Mouse (Mus musculus): ENCODE data around the gene Kcnma1. TPM values are rescaled to one million over a fixed set of nuclear protein-coding genes. Genes with fewer than 3 reads are reported as not detected.

Kcnma1 gene
- polyA plus RNA-seq, 1 experiment from 2014 or later = 0.16 TPM

GRCm38 (mm10) chr14:23592826-23593447 is 421.4 kb downstream of the Kcnma1 start:
- no peak for DNase-seq (ENCODE audit: low spot score)
- H3K4me1 ChIP-seq = peaks cover 4% of the 10 kb centered on the region; the same call in 1 of the 2 replicates
- H3K27me3 ChIP-seq (ENCODE audit: insufficient read depth, poor library complexity, severe bottlenecking) = no peaks in the 10 kb centered on the region
- no peaks in the 10 kb centered on the region for H3K36me3 ChIP-seq
- no peak overlapping the region for H3K27ac ChIP-seq
- WGBS = 46% methylated on average over 6 of the region's 6 CpGs
- H3K9me3 ChIP-seq = no peaks in the 10 kb centered on the region
- no peak overlapping the region for H3K4me3 ChIP-seq

DNA sequence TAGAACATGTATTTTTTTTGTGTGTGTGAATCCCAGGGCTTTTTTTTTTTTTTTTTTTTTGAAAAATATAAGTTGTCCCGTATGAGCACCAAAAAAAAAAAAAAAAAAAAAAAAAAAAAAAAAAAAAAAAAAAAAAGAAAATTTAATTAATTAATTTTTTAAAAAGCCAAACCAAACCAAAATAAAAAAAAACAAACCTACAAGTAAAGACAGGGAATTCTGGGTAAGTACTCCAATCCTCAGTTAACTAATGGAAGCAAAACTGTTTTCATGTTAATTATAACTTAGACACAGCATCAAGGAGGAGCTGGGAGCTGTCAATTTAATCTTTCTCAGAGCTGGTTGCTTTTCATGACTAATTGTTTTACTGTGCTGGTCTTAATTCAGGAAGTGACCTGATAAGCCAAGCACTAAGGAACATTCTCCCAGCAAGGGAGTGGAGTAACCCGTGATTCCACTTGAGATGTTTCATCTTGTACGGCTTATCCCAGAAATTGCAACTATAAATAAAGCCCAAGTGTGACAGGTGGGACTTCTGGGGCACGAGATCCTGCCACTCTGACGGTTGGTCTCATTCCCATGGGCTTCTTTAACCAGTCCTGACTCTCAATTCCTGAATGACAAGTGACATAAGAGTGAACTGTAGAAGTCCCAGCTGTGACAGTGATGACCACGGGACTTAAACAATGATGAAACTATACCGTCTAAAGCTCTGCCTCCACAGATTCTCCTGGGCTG is 424.4 kb downstream of the Kcnma1 start:
- WGBS = 39% methylated on average over 7 of the region's 7 CpGs
- Histone ChIP-seq H3K4me1 (peaks cover 4% of the 10 kb centered on the region; the same call in 1 of the 2 replicates), H3K36me3 (no peaks in the 10 kb centered on the region), H3K4me3 (no peak overlapping the region), H3K27ac (no peak overlapping the region), H3K27me3 (ENCODE audit: insufficient read depth, poor library complexity, severe bottlenecking) (peaks cover 13% of the 10 kb centered on the region; the same call in 1 of the 2 replicates), H3K9me3 (no peaks in the 10 kb centered on the region)
- no peak for DNase-seq (ENCODE audit: low spot score)

- Histone ChIP-seq H3K4me3 (no peak overlapping the region), H3K9me3 (no peaks in the 10 kb centered on the region), H3K4me1 (peaks cover 4% of the 10 kb centered on the region; the same call in 1 of the 2 replicates), H3K27me3 (ENCODE audit: insufficient read depth, poor library complexity, severe bottlenecking) (peaks cover 19% of the 10 kb centered on the region; the same call in 1 of the 2 replicates), H3K27ac (no peak overlapping the region), H3K36me3 (no peaks in the 10 kb centered on the region)
- no peak for DNase-seq (ENCODE audit: low spot score)
- 76% methylated on average over 9 of the region's 9 CpGs for WGBS
Measured at GRCm38 (mm10) chr14:23587451-23587850, 426.8 kb downstream of the Kcnma1 start.

DNA sequence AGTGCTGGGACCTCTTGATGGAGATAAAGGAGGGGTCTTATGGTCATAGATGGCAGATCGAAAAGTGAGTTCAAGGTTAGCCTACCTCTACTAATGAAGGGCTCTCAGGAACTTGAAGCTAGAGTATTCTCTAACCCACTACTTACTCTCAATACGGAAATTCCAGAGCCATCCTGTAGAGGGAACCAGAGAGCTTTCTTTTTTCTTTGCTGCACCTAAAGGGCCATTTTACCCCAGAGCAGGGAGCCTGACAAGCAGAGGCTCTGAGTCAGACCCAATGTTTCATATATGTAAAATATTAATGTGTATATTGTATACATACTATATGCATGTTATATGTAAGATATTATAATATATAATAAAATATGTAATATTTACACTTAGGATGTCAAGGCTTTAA is 431.1 kb downstream of the Kcnma1 start:
- 17% methylated on average over 2 of the region's 2 CpGs for WGBS
- H3K36me3 ChIP-seq = no peaks in the 10 kb centered on the region
- H3K27ac ChIP-seq = no peak overlapping the region
- DNase-seq (ENCODE audit: low spot score) = no peak
- no peak overlapping the region for H3K4me3 ChIP-seq
- no peaks in the 10 kb centered on the region for H3K9me3 ChIP-seq
- H3K27me3 ChIP-seq (ENCODE audit: insufficient read depth, poor library complexity, severe bottlenecking) = peaks cover 41% of the 10 kb centered on the region; the same call in 1 of the 2 replicates
- H3K4me1 ChIP-seq = no peaks in the 10 kb centered on the region

DNA sequence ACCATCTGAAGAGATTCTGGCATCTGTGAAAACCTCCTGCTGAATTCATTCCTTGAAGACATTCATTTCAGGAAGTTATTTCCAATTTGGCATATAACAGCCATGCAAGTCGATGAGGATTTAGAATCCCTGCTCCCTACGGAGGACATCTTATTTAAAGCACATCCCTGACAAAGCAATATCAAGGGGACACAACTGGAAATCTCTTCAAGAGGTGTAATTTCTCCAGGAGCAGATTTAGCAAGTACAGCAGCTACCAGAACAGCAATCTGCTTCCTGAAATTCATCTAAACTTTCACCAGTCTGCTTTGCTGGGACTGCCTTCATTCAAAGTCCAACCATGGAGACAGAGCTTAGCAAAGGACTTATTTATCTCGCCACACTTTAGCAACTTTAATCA is 433.0 kb downstream of the Kcnma1 start:
- Histone ChIP-seq H3K27ac (no peak overlapping the region), H3K36me3 (no peaks in the 10 kb centered on the region), H3K27me3 (ENCODE audit: insufficient read depth, poor library complexity, severe bottlenecking) (peaks cover 48% of the 10 kb centered on the region; the same call in 1 of the 2 replicates), H3K4me3 (no peak overlapping the region), H3K4me1 (no peaks in the 10 kb centered on the region), H3K9me3 (no peaks in the 10 kb centered on the region)
- no peak for DNase-seq (ENCODE audit: low spot score)
- WGBS = 65% methylated on average over 3 of the region's 3 CpGs

- Histone ChIP-seq H3K36me3 (no peaks in the 10 kb centered on the region), H3K4me1 (no peaks in the 10 kb centered on the region), H3K27me3 (ENCODE audit: insufficient read depth, poor library complexity, severe bottlenecking) (peaks cover 32% of the 10 kb centered on the region; the same call in 1 of the 2 replicates), H3K27ac (no peak overlapping the region), H3K4me3 (no peak overlapping the region), H3K9me3 (no peaks in the 10 kb centered on the region)
- DNase-seq (ENCODE audit: low spot score) = no peak
- 6% methylated on average over 2 of the region's 2 CpGs for WGBS
Measured at GRCm38 (mm10) chr14:23575951-23576350, 438.3 kb downstream of the Kcnma1 start.

DNA sequence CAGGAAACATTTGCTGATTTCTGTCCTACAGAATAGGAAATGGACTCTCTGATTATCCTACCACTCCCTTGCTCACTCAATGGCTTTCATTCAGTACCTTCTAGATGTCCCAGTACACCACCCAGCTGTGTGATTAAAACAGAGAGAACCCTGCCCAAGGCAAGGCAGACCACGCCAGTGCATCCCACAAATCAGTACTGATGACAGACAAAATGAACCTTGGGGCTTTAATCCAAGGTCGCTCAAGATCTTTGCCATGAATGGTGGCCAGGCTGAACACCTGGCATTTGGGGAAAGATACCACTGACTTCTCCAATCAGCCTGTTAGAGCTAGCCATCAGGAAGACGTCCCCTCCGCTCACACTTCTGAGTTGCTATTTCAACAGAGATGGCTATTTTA is 440.2 kb downstream of the Kcnma1 start:
- 68% methylated on average over 4 of the region's 4 CpGs for WGBS
- Histone ChIP-seq H3K4me1 (no peaks in the 10 kb centered on the region), H3K9me3 (no peaks in the 10 kb centered on the region), H3K27ac (no peak overlapping the region), H3K36me3 (no peaks in the 10 kb centered on the region), H3K27me3 (ENCODE audit: insufficient read depth, poor library complexity, severe bottlenecking) (peaks cover 19% of the 10 kb centered on the region; the same call in 1 of the 2 replicates), H3K4me3 (no peak overlapping the region)
- DNase-seq (ENCODE audit: low spot score) = no peak

DNA sequence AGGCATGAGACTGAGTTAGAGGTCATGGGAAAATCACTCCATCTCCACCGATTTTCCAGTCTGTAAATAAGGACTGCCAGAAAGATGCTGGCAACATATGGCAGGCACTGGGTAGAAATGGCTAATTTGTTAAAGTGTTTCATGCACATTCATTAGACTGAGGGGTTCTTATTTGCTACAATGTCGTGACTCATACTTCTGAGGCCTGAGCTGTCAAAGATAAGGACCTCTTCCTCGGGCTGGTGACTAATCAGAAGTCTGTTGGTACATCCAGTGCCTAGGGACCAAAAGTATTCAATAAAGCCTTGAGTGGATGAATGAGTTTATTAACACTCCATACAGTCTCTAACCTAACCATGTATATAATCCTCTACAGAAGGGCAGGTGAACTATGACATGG is 440.9 kb downstream of the Kcnma1 start:
- WGBS = 43% methylated on average over 3 of the region's 3 CpGs
- no peaks in the 10 kb centered on the region for H3K9me3 ChIP-seq
- H3K27me3 ChIP-seq (ENCODE audit: insufficient read depth, poor library complexity, severe bottlenecking) = peaks cover 15% of the 10 kb centered on the region; the same call in 1 of the 2 replicates
- DNase-seq (ENCODE audit: low spot score) = no peak
- no peaks in the 10 kb centered on the region for H3K4me1 ChIP-seq
- H3K27ac ChIP-seq = no peak overlapping the region
- no peaks in the 10 kb centered on the region for H3K36me3 ChIP-seq
- H3K4me3 ChIP-seq = no peak overlapping the region

DNA sequence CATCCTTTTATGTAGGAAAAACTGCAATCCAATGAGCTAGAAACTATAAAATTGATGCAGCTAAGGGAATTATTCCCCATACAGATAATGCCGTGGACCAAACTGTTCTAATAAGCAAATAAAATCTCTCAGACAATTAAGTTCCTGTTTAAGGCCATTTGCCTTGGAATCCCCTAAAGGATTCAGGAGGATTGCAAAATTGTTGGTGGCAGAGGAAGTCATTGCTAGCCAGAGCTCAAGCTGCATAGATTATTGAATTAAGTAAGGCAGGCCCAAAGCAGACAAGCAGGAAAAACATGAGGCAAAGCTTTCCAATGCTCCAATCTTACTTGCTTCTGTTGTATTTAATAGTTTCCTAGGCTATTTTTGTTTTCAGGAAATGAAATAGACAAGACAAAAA is 441.5 kb downstream of the Kcnma1 start:
- Histone ChIP-seq H3K4me3 (no peak overlapping the region), H3K36me3 (no peaks in the 10 kb centered on the region), H3K9me3 (no peaks in the 10 kb centered on the region), H3K27ac (no peak overlapping the region), H3K27me3 (ENCODE audit: insufficient read depth, poor library complexity, severe bottlenecking) (peaks cover 9% of the 10 kb centered on the region), H3K4me1 (no peaks in the 10 kb centered on the region)
- 68% methylated on average over 1 of the region's 1 CpGs for WGBS
- DNase-seq (ENCODE audit: low spot score) = no peak

DNA sequence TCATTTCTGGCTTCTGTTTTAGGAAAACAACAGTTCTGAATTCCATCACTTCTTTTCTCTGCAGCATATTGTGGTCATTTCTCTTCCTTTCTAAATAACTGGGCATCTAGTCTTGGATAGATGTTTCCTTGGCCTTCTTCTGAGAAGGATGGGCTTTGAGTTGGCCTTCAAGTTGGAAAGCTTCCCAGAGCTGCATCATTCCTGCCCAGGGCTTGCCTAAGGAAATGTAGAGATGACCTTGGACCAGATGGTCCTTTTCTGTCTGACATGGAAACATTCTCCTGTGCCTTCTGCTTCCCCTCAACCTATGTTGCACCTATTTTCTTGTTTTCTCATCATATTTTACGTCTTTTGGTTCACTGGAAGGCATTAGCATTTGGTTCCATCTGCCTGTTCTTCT is 444.0 kb downstream of the Kcnma1 start:
- H3K27ac ChIP-seq = no peak overlapping the region
- no peak overlapping the region for H3K4me3 ChIP-seq
- no peaks in the 10 kb centered on the region; the same call in 1 of the 2 replicates for H3K9me3 ChIP-seq
- H3K4me1 ChIP-seq = no peaks in the 10 kb centered on the region
- no peak for DNase-seq (ENCODE audit: low spot score)
- WGBS = 55% methylated on average over 1 of the region's 1 CpGs
- no peaks in the 10 kb centered on the region for H3K36me3 ChIP-seq
- no peaks in the 10 kb centered on the region; the same call in 1 of the 2 replicates for H3K27me3 ChIP-seq (ENCODE audit: insufficient read depth, poor library complexity, severe bottlenecking)

DNA sequence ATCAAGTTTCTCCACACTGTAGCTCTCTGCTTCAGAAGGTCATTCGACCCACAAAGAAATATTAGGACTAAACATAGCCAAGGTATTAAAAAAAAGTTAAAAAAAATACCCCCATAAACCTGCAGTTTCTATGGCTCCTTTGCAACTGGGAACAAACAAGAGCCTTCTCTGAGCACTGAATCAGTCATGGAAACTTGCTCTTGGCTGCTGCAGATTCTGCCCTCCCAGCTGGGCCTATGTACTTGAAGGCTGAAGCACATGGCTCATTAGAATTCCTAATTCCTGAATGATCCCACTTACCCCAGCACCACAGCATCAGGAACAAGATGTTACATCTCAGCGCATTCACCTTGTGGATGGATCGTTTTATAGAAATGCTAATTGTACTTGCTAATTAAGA is 448.4 kb downstream of the Kcnma1 start:
- Histone ChIP-seq H3K4me1 (no peaks in the 10 kb centered on the region), H3K9me3 (no peaks in the 10 kb centered on the region; the same call in 1 of the 2 replicates), H3K27ac (no peak overlapping the region), H3K36me3 (no peaks in the 10 kb centered on the region), H3K27me3 (ENCODE audit: insufficient read depth, poor library complexity, severe bottlenecking) (no peaks in the 10 kb centered on the region; the same call in 1 of the 2 replicates), H3K4me3 (no peak overlapping the region)
- no peak for DNase-seq (ENCODE audit: low spot score)
- WGBS = 84% methylated on average over 3 of the region's 3 CpGs

- 72% methylated on average over 7 of the region's 7 CpGs for WGBS
- no peak overlapping the region for H3K4me3 ChIP-seq
- H3K27me3 ChIP-seq (ENCODE audit: insufficient read depth, poor library complexity, severe bottlenecking) = no peaks in the 10 kb centered on the region; the same call in 1 of the 2 replicates
- H3K4me1 ChIP-seq = no peaks in the 10 kb centered on the region
- H3K27ac ChIP-seq = no peak overlapping the region
- no peaks in the 10 kb centered on the region; the same call in 1 of the 2 replicates for H3K9me3 ChIP-seq
- H3K36me3 ChIP-seq = no peaks in the 10 kb centered on the region
- DNase-seq (ENCODE audit: low spot score) = no peak
Measured at GRCm38 (mm10) chr14:23564474-23564873, 449.8 kb downstream of the Kcnma1 start.

- WGBS = 56% methylated on average over 2 of the region's 2 CpGs
- Histone ChIP-seq H3K4me3 (no peak overlapping the region), H3K4me1 (no peaks in the 10 kb centered on the region), H3K27ac (no peak overlapping the region), H3K27me3 (ENCODE audit: insufficient read depth, poor library complexity, severe bottlenecking) (no peaks in the 10 kb centered on the region; the same call in 1 of the 2 replicates), H3K36me3 (no peaks in the 10 kb centered on the region), H3K9me3 (no peaks in the 10 kb centered on the region; the same call in 1 of the 2 replicates)
- DNase-seq (ENCODE audit: low spot score) = no peak
Measured at GRCm38 (mm10) chr14:23563180-23563579, 451.1 kb downstream of the Kcnma1 start.
